Mouse (Mus musculus) heart, adult 2 months (tissue): ENCODE data around the gene Csrp1. TPM values are rescaled to one million over a fixed set of nuclear protein-coding genes. Genes with fewer than 3 reads are reported as not detected.
A peak's percentile ranks its signal among the peaks of the same experiment; 100 is the strongest.

Experiments
- DNase-seq, 2 experiments: peaks; one replicate each; pipeline ENCODE4 v3.0.0; 2021
- H3K27ac ChIP-seq: fragments of 200-600 bp; 2 replicates; pipeline ENCODE4 v1.8.1; 2022
- H3K27me3 ChIP-seq: fragments of 200-500 bp; 2 replicates; pipeline ENCODE4 v1.6.1; 2012; ENCODE audit warnings: mild to moderate bottlenecking, low read length, inconsistent platforms, mixed read lengths; ENCODE audit not compliant: control insufficient read depth, insufficient read depth
- H3K36me3 ChIP-seq: fragments of 200-500 bp; 2 replicates; pipeline ENCODE4 v1.6.1; 2012; ENCODE audit warnings: low read length, inconsistent platforms; ENCODE audit not compliant: control insufficient read depth, insufficient read depth
- H3K4me1 ChIP-seq: fragments of 200-500 bp; 2 replicates; pipeline ENCODE4 v1.6.1; 2011; ENCODE audit warnings: low read length; ENCODE audit not compliant: control insufficient read depth, insufficient read depth
- H3K4me3 ChIP-seq: fragments of 200-600 bp; 2 replicates; pipeline ENCODE4 v1.8.1; 2022
- H3K79me2 ChIP-seq: fragments of 200-500 bp; replicated peaks from 2 replicates; pipeline ENCODE4 v1.6.1; 2012; ENCODE audit warnings: mild to moderate bottlenecking, inconsistent platforms, low read length, moderate library complexity, mixed read lengths; ENCODE audit not compliant: control insufficient read depth, insufficient read depth
- H3K9ac ChIP-seq: fragments of 200-500 bp; 2 replicates; pipeline ENCODE4 v1.6.1; 2012; ENCODE audit warnings: low read depth, mild to moderate bottlenecking, control low read depth, inconsistent platforms, low read length, mixed read lengths
- CTCF ChIP-seq: fragments of 200-600 bp; IDR thresholded peaks from 2 replicates; pipeline ENCODE4 v1.8.1; 2022; ENCODE audit warnings: antibody characterized with exemption, mild to moderate bottlenecking, moderate library complexity
- EP300 ChIP-seq: fragments of 200-500 bp; IDR thresholded peaks from 2 replicates; pipeline ENCODE4 v1.6.1; 2011; ENCODE audit warnings: low read depth, low read length, control low read depth; ENCODE audit not compliant: insufficient read depth
- POLR2A ChIP-seq: fragments of 200-500 bp; IDR thresholded peaks from 2 replicates; pipeline ENCODE4 v1.6.1; 2011; ENCODE audit warnings: mild to moderate bottlenecking, low read depth, low read length, control low read depth; ENCODE audit not compliant: insufficient read depth
- WGBS: fragments of 180-500 bp; shearing (Covaris S2); methylation state at CpG from one replicate; pipeline ENCODE4 v1.1.7; 2018; 5-methylcytosine and 5-hydroxymethylcytosine counted together
- intact Hi-C: fragments of 180-260 bp; cut with DNase I; formaldehyde crosslinking; loops from one replicate; pipeline ENCODE4 v1.15.1; 2025
- long read RNA-seq: library from polyadenylated mRNA; stranded (forward); transcript quantifications from one replicate; pipeline ENCODE4 v2.0.0, GENCODE M21; 2021
- polyA plus RNA-seq: library from polyadenylated mRNA; depleted of rRNA; stranded (reverse); fragments of >200 nt; gene quantifications from 2 replicates; pipeline ENCODE4 v1.2.3, GENCODE M21; 2012; rRNA removed
- total RNA-seq, 2 experiments: library from RNA; stranded (reverse); gene quantifications; 2 replicates each; pipeline ENCODE4 v1.2.3; 2021

Csrp1 gene
- total RNA-seq (10 to 100 TPM; 50.1 to 50.5 TPM), polyA plus RNA-seq (99.2 and 128 TPM in 2 replicates)
- long read RNA-seq, transcript Csrp1-201 (6 exons, 1,823 nt): major isoform, 14 of 17 reads
- long read RNA-seq, partial matches to known transcripts: 1 of 17 reads
- long read RNA-seq, other reads (novel, unspliced or antisense): 2 of 17 reads

- intact Hi-C loops: loop anchor here (1.0 kb wide), 2 partner anchors 33 to 61 kb away; no protein-coding TSS in a partner anchor
- Histone ChIP-seq H3K9ac (no peak within 1 kb of the TSS), H3K27ac (peak within 1 kb of the TSS; percentile 65), H3K4me3 (no peak within 1 kb of the TSS), H3K36me3 (no peaks in the 10 kb centered on the region), H3K27me3 (no peaks in the 10 kb centered on the region), H3K79me2 (no peaks in the 10 kb centered on the region), H3K4me1 (peaks cover 6% of the 10 kb centered on the region)
- WGBS: 47% methylated on average over 6 of the region's 6 CpGs
- TF ChIP-seq CTCF (no peak), EP300 (no peak)
- no peak for DNase-seq
Observed at GRCm38 (mm10) chr1:135719983-135720382, at the start of gene Csrp1. Gene Csrp1 (plus strand): TSS chr1:135720061.

GRCm38 (mm10) chr1:135670397-135671130 is 49.3 kb upstream of the Csrp1 start:
- DNase-seq: peak; percentile 89 to 90
- WGBS: 4% methylated on average over 13 of the region's 13 CpGs
- peak overlapping the region; percentile 13; the same call in 1 of the 2 replicates for H3K4me3 ChIP-seq
- peak; percentile 88 for TF ChIP-seq CTCF
- TF ChIP-seq POLR2A: no peak
- peak; percentile 99 for TF ChIP-seq EP300
- no peaks in the 10 kb centered on the region for H3K27me3 ChIP-seq
- peaks cover 41% of the 10 kb centered on the region for H3K4me1 ChIP-seq
- intact Hi-C loops: loop anchor here (1.0 to 2.0 kb wide), 4 partner anchors 29 to 209 kb away; no protein-coding TSS in a partner anchor
- H3K27ac ChIP-seq: peak overlapping the region; percentile 73
- H3K36me3 ChIP-seq: no peaks in the 10 kb centered on the region
- H3K79me2 ChIP-seq: no peaks in the 10 kb centered on the region
- no peak overlapping the region for H3K9ac ChIP-seq

- TF ChIP-seq CTCF (peak; percentile 68), POLR2A (no peak)
Observed at GRCm38 (mm10) chr1:135671406-135671805, 48.5 kb upstream of the Csrp1 start.

GRCm38 (mm10) chr1:135671956-135672355 is 47.9 kb upstream of the Csrp1 start:
- intact Hi-C loops: loop anchor here (2.0 kb wide), 1 partner anchor 41 kb away; no protein-coding TSS in a partner anchor

More at GRCm38 (mm10) chr1:135671406-135671805, 48.5 kb upstream of the Csrp1 start:
- Histone ChIP-seq H3K36me3 (no peaks in the 10 kb centered on the region), H3K27ac (peak overlapping the region; percentile 79), H3K79me2 (no peaks in the 10 kb centered on the region), H3K9ac (no peak overlapping the region), H3K4me1 (peaks cover 43% of the 10 kb centered on the region), H3K4me3 (no peak overlapping the region), H3K27me3 (no peaks in the 10 kb centered on the region)
- WGBS: 36% methylated on average over 1 of the region's 1 CpGs
- intact Hi-C loops: loop anchor here (2.0 kb wide), 1 partner anchor 41 kb away; no protein-coding TSS in a partner anchor
- no peak for DNase-seq

GRCm38 (mm10) chr1:135672374-135672773 is 47.5 kb upstream of the Csrp1 start:
- Histone ChIP-seq H3K4me1 (peaks cover 40% of the 10 kb centered on the region), H3K9ac (no peak overlapping the region)
- no peak for DNase-seq

More at GRCm38 (mm10) chr1:135671956-135672355, 47.9 kb upstream of the Csrp1 start:
- 20% methylated on average over 8 of the region's 8 CpGs for WGBS
- peaks cover 43% of the 10 kb centered on the region for H3K4me1 ChIP-seq
- peak overlapping the region; percentile 79 for H3K27ac ChIP-seq
- DNase-seq: peak in 1 of 2 experiments; percentile 53
- H3K4me3 ChIP-seq: no peak overlapping the region
- H3K27me3 ChIP-seq: no peaks in the 10 kb centered on the region
- no peak overlapping the region for H3K9ac ChIP-seq
- H3K36me3 ChIP-seq: no peaks in the 10 kb centered on the region
- H3K79me2 ChIP-seq: no peaks in the 10 kb centered on the region
- TF ChIP-seq EP300: no peak
- peak; percentile 23; the same call in 1 of the 2 replicates for TF ChIP-seq CTCF
- no peak for TF ChIP-seq POLR2A

GRCm38 (mm10) chr1:135673423-135673822 is 46.4 kb upstream of the Csrp1 start:
- H3K79me2 ChIP-seq: peaks cover 3% of the 10 kb centered on the region; the same call in 1 of the 2 replicates
- 37% methylated on average over 14 of the region's 14 CpGs for whole genome bisulfite sequencing
- TF ChIP-seq POLR2A (no peak), EP300 (peak; percentile 75), CTCF (no peak)
- intact Hi-C loops: no loop called here
- H3K9ac ChIP-seq: no peak overlapping the region
- no peaks in the 10 kb centered on the region for H3K36me3 ChIP-seq
- DNase-seq: peak in 1 of 2 experiments; percentile 55
- H3K27ac ChIP-seq: peak overlapping the region; percentile 79
- peaks cover 39% of the 10 kb centered on the region for H3K4me1 ChIP-seq
- H3K4me3 ChIP-seq: 0 out of 2 replicates have a peak overlapping the region, but pooled peaks have one; percentile 14
- no peaks in the 10 kb centered on the region for H3K27me3 ChIP-seq

More at GRCm38 (mm10) chr1:135672374-135672773, 47.5 kb upstream of the Csrp1 start:
- Histone ChIP-seq H3K79me2 (no peaks in the 10 kb centered on the region), H3K36me3 (no peaks in the 10 kb centered on the region), H3K27ac (peak overlapping the region; percentile 79), H3K4me3 (no peak overlapping the region), H3K27me3 (no peaks in the 10 kb centered on the region)
- intact Hi-C loops: no loop called here
- TF ChIP-seq POLR2A: no peak
- TF ChIP-seq CTCF: no peak
- TF ChIP-seq EP300: no peak
- WGBS: 53% methylated on average over 4 of the region's 4 CpGs
